Mouse (Mus musculus) heart, embryonic 13.5 days (tissue): ENCODE measurements at regions not wholly inside any gene's neighbourhood (a gene's known extent, or its start where the extent isn't known, plus 50 kb on each side); places are given as distances from the start of the nearest gene placed in this dataset.

ENCODE experiments used
- ATAC-seq: fragments of 200-750 bp; cut with Nextera tagmentation; 2 replicates; pipeline ENCODE4 v1.8.0; 2017; ENCODE audit warnings: moderate TSS enrichment; ENCODE audit not compliant: insufficient number of reproducible peaks, low FRiP score, low TSS enrichment; ENCODE audit errors: extremely low read depth
- H3K27ac ChIP-seq: fragments of 300-500 bp; sonication (generic); replicated peaks from 2 replicates; pipeline ENCODE4 v1.5.1; 2015; ENCODE audit warnings: moderate library complexity, mild to moderate bottlenecking, inconsistent platforms
- H3K27me3 ChIP-seq: fragments of 300-500 bp; sonication (generic); replicated peaks from 2 replicates; pipeline ENCODE4 v1.6.1; 2015; ENCODE audit warnings: mild to moderate bottlenecking, inconsistent platforms
- H3K36me3 ChIP-seq: fragments of 300-500 bp; sonication (generic); 2 replicates; pipeline ENCODE4 v1.6.1; 2015; ENCODE audit warnings: mild to moderate bottlenecking, inconsistent platforms
- H3K4me1 ChIP-seq: fragments of 300-500 bp; sonication (generic); 2 replicates; pipeline ENCODE4 v1.6.1; 2015; ENCODE audit warnings: inconsistent platforms
- H3K4me2 ChIP-seq: fragments of 300-500 bp; sonication (generic); 2 replicates; pipeline ENCODE4 v1.6.1; 2015; ENCODE audit warnings: inconsistent platforms, mild to moderate bottlenecking, moderate library complexity
- H3K4me3 ChIP-seq: fragments of 300-500 bp; sonication (generic); 2 replicates; pipeline ENCODE4 v1.5.1; 2015; ENCODE audit warnings: moderate library complexity, mild to moderate bottlenecking, inconsistent platforms
- H3K9ac ChIP-seq: fragments of 300-500 bp; sonication (generic); 2 replicates; pipeline ENCODE4 v1.6.1; 2015; ENCODE audit warnings: inconsistent platforms, mild to moderate bottlenecking, moderate library complexity
- H3K9me3 ChIP-seq: fragments of 300-500 bp; sonication (generic); 2 replicates; pipeline ENCODE4 v1.6.1; 2016; ENCODE audit warnings: inconsistent platforms
- WGBS: fragments of 180-500 bp; shearing (Covaris S2); methylation state at CpG from one replicate; pipeline ENCODE4 v1.1.7; 2015; ENCODE audit warnings: mixed read lengths; 5-methylcytosine and 5-hydroxymethylcytosine counted together

DNA sequence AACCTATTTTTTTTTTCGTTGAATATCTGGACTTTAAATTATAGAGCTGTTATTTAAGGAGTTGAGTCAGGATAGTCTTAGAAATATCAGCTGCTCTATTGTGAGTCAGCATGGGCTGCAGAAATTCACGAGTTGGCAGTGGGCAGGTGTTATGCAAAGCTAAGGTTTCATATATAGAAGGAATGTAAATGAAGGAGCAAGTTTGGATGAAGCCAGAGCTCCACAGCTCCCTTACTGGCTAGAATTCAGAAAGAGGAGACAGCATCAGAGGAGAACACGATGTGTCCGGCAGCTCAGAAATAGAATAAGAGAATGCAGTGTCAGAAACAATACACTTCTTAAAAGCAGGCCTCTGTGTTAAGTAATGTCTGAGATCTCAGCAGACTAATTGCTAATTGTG is 400.9 kb downstream of the Trim52 start:
- H3K4me2 ChIP-seq, result no peak overlapping the region
- H3K36me3 ChIP-seq, result no peaks in the 10 kb centered on the region
- H3K9ac ChIP-seq, result no peak overlapping the region
- H3K9me3 ChIP-seq, result no peaks in the 10 kb centered on the region
- H3K27ac ChIP-seq, result no peak overlapping the region
- ATAC-seq, result no peak
- no peaks in the 10 kb centered on the region for H3K27me3 ChIP-seq
- H3K4me1 ChIP-seq, result no peaks in the 10 kb centered on the region
- WGBS, result 65% methylated on average over 4 of the region's 4 CpGs
- no peak overlapping the region for H3K4me3 ChIP-seq

DNA sequence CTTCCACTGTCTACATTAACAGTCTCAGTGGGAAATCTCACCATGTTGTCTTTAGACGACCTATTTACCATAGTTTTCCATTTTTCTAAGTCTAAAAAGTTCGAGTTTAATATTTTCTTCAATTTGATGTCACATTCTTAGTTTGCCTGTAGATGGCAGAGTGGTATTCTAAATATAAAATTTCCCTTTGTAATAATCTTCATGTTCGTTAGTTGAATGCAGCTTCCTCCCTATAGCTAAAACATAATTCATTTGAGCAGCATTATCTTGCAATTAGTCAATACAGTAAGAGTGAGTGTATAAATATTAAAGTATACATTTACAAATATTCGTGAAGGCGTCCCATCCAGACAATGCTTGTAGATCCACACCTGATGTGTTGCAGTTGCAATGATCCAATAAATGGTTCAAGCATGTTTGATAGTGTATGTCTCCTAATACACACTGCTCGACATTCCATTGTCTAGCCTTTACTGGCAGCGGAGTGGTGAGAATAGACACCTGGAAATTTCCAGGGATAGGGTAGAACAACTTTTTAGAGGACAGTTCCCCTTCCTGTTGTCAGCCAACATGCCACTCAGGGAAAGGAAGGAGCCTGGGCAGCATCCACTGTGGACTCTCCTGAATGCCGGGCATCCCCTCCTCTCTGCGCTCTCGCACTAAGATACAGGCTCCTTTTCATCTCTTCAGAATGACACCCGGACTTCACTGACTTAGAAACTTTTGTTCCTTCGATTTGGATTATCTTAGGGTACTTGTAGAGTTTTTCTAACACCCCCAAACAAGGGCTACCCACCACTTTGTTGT is 412.8 kb downstream of the Trim52 start:
- Histone ChIP-seq H3K4me2 (no peak overlapping the region), H3K9me3 (no peaks in the 10 kb centered on the region), H3K4me1 (no peaks in the 10 kb centered on the region), H3K27ac (no peak overlapping the region), H3K4me3 (no peak overlapping the region), H3K36me3 (no peaks in the 10 kb centered on the region), H3K27me3 (no peaks in the 10 kb centered on the region), H3K9ac (no peak overlapping the region)
- ATAC-seq, result no peak
- 62% methylated on average over 12 of the region's 12 CpGs for WGBS

DNA sequence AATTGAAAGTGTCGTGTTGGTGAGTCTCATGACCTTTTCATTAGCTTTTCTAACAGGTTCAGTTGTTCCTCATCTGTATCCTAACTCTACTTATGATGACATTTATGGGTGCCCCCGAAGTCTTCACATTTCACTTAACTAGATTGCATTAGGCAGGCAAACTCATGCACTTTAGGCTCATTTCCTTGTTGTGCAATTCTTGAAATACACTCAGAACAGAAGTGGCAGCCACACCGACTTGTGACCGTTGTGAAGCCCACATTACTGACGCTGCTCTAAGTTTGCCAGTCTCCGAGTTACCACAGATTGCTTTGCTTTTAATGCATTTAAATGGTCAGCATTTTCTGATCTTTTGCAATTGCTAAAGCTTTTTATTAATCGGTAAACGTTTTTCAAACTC is 414.8 kb downstream of the Trim52 start:
- no peak overlapping the region for H3K27ac ChIP-seq
- no peaks in the 10 kb centered on the region for H3K27me3 ChIP-seq
- WGBS, result 74% methylated on average over 8 of the region's 8 CpGs
- H3K4me1 ChIP-seq, result no peaks in the 10 kb centered on the region
- no peak overlapping the region for H3K4me2 ChIP-seq
- H3K9ac ChIP-seq, result no peak overlapping the region
- H3K9me3 ChIP-seq, result no peaks in the 10 kb centered on the region
- ATAC-seq, result no peak
- H3K4me3 ChIP-seq, result no peak overlapping the region
- H3K36me3 ChIP-seq, result no peaks in the 10 kb centered on the region

DNA sequence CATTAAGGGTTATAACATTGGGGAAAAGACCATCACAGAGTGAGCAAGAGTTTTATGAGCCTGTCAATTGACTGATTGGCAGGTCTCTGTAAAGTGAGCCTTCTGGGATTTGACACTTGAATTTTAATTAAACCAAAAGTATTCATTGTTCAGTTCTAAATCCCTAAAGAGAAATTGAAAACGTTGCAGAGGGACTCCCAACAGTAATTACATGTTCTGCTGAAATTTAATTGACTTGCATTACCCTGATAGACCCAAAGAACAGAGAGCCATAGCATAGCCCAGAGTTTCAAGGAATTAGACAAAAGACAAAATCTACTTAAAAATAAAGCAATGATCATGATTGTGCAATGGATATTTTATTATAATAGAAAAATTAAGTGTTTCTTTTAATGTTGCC is 444.2 kb downstream of the Trim52 start:
- H3K9ac ChIP-seq, result no peak overlapping the region
- H3K4me3 ChIP-seq, result no peak overlapping the region
- no peaks in the 10 kb centered on the region for H3K36me3 ChIP-seq
- no peak overlapping the region for H3K4me2 ChIP-seq
- no peaks in the 10 kb centered on the region for H3K9me3 ChIP-seq
- H3K27me3 ChIP-seq, result no peaks in the 10 kb centered on the region
- no peaks in the 10 kb centered on the region for H3K4me1 ChIP-seq
- no peak for ATAC-seq
- H3K27ac ChIP-seq, result no peak overlapping the region
- 37% methylated on average over 1 of the region's 1 CpGs for WGBS

DNA sequence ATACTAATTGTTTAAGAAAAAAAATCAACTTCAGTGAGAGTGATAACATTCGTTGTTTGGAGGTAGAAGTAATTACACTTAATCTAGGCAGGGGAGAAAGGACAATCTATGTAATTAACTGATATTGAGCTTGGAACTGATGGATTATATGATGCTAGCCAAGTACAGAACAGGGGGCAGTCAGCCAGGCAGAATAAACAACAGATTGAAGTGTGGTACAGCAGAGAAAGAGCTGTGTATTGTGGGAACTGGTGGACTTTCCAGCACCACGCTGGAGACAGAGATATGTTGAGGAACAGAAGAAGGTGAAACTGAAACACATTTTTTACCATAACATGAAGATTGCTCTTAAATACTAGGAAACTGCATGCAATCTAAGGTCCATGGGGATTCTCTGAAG is 473.3 kb downstream of the Trim52 start:
- 53% methylated on average over 2 of the region's 2 CpGs for WGBS
- Histone ChIP-seq H3K4me3 (no peak overlapping the region), H3K27ac (no peak overlapping the region), H3K36me3 (no peaks in the 10 kb centered on the region), H3K27me3 (no peaks in the 10 kb centered on the region), H3K9me3 (no peaks in the 10 kb centered on the region), H3K4me2 (no peak overlapping the region), H3K4me1 (no peaks in the 10 kb centered on the region), H3K9ac (no peak overlapping the region)
- no peak for ATAC-seq

DNA sequence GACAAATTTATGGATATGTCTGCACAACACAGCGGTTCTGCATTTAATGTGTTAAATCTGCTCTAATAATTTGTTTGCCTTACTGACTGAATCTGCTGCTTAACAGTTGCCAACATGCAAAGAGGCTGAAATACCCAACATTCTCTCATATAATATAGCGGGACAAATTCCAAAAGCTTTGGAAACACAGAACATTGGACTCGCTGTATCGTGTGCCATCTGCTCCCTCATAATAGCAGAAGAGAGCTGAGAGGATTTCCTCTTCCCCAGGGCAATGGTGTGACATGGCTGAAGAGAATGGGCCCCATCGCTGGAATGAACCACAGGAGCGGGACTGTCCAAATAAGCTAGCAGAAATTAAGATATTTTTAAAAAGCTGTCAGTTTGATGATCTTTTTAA is 475.9 kb downstream of the Trim52 start:
- Histone ChIP-seq H3K4me1 (no peaks in the 10 kb centered on the region), H3K9ac (no peak overlapping the region), H3K9me3 (no peaks in the 10 kb centered on the region), H3K27me3 (no peaks in the 10 kb centered on the region), H3K27ac (no peak overlapping the region), H3K4me3 (no peak overlapping the region), H3K4me2 (no peak overlapping the region), H3K36me3 (no peaks in the 10 kb centered on the region)
- ATAC-seq, result no peak
- 80% methylated on average over 6 of the region's 6 CpGs for WGBS

DNA sequence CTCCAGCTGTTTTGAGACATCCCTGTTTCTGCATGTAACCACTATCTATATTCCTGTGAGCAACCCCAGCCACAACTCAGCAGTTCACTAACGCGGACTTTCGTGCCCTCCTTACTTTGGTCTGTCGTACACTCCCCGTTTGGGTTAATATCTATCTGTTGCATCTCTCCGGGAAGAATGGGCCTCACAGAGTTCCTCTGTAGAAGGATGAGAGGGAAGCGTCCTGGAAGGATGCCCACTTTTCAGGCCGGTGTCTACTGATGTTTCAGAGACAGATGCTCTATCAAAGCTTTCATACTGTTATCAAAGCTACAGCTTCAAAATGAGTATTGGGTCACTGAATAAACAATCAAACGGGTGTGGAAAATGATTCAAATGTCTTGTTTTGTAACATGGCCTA is 487.4 kb downstream of the Trim52 start:
- Histone ChIP-seq H3K4me1 (no peaks in the 10 kb centered on the region), H3K4me3 (no peak overlapping the region), H3K4me2 (no peak overlapping the region), H3K9me3 (no peaks in the 10 kb centered on the region), H3K9ac (no peak overlapping the region), H3K36me3 (no peaks in the 10 kb centered on the region), H3K27ac (no peak overlapping the region), H3K27me3 (no peaks in the 10 kb centered on the region)
- ATAC-seq, result no peak
- WGBS, result 58% methylated on average over 9 of the region's 9 CpGs

DNA sequence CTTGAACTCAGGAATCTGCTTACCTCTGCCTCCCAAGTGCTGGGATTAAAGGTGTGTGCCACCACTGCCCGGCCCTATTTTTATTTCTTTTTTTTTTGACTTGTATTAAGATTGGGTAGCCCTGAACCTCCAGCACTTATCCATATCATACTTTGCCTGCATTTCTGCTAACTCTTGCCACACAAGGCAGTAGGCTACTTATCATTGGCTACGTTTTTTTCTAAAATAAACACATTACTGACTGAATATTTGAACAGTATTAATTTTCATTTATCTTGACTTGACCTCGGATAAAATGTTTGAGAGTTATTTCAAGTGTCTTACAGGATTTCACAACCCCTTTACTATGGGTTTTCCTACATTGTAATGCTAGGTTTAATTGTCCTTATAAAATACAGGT is 488.0 kb downstream of the Trim52 start:
- H3K36me3 ChIP-seq, result no peaks in the 10 kb centered on the region
- WGBS, result 48% methylated on average over 3 of the region's 3 CpGs
- H3K4me2 ChIP-seq, result no peak overlapping the region
- no peak overlapping the region for H3K9ac ChIP-seq
- H3K27ac ChIP-seq, result no peak overlapping the region
- no peaks in the 10 kb centered on the region for H3K9me3 ChIP-seq
- H3K27me3 ChIP-seq, result no peaks in the 10 kb centered on the region
- H3K4me1 ChIP-seq, result no peaks in the 10 kb centered on the region
- no peak for ATAC-seq
- no peak overlapping the region for H3K4me3 ChIP-seq

DNA sequence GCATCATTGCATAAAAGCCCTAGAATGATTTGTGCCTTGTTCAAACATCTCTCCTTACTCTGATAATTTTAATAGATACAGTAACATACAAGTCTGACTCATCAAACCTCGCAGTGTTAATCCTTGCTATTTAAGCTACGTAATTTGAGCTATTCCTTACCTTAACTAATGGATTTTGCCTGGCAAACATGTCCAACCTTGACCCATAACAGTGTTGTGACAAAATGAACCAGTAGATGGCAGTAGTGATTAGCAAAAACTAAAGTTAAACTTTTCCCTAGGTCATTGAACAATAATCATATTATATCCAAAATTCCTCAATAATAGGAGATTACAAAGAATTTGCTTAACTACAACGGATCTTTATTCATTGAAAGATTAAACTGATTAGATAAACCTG is 501.0 kb downstream of the Trim52 start:
- Histone ChIP-seq H3K27ac (no peak overlapping the region), H3K9me3 (no peaks in the 10 kb centered on the region), H3K4me2 (no peak overlapping the region), H3K4me3 (no peak overlapping the region), H3K4me1 (no peaks in the 10 kb centered on the region), H3K36me3 (no peaks in the 10 kb centered on the region), H3K27me3 (no peaks in the 10 kb centered on the region), H3K9ac (no peak overlapping the region)
- no peak for ATAC-seq
- 13% methylated on average over 3 of the region's 3 CpGs for WGBS

DNA sequence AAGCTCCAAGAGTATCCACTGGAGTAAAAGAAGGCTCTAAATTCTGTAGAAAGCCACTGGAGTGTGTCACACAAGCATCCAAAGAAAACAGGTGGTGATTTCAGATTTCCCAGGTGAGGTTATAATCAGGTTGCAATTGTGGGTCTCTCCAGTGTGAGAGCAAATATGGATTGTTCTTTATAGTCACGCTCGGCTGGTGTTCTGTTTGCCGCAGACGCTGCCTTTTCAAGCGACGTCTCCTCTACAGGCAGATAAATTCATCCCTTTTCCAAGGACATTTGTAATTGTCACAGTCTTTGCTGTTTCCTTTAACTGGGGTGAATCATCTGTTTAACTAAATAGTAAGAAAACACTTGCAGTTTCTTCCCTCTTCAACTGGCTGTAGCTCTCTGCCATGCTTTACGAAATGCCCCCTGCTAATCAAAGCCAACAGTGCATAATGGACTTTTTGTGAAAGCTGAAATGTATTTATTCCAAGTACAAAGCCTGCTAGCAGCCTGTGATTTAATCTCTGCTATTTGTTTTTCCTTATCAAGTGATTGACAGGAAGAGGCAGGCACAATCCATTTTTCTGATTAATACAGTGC is 502.4 kb downstream of the Trim52 start:
- no peak for ATAC-seq

More for the DNA sequence above, 502.4 kb downstream of the Trim52 start:
- H3K27me3 ChIP-seq, result no peaks in the 10 kb centered on the region
- H3K4me2 ChIP-seq, result no peak overlapping the region
- H3K4me1 ChIP-seq, result no peaks in the 10 kb centered on the region
- no peak overlapping the region for H3K27ac ChIP-seq
- H3K9ac ChIP-seq, result no peak overlapping the region
- 60% methylated on average over 7 of the region's 7 CpGs for WGBS
- H3K9me3 ChIP-seq, result no peaks in the 10 kb centered on the region
- H3K36me3 ChIP-seq, result no peaks in the 10 kb centered on the region
- H3K4me3 ChIP-seq, result no peak overlapping the region
